Mouse (Mus musculus): Measurements from ENCODE around the gene Egfem1.

Egfem1 gene

DNA sequence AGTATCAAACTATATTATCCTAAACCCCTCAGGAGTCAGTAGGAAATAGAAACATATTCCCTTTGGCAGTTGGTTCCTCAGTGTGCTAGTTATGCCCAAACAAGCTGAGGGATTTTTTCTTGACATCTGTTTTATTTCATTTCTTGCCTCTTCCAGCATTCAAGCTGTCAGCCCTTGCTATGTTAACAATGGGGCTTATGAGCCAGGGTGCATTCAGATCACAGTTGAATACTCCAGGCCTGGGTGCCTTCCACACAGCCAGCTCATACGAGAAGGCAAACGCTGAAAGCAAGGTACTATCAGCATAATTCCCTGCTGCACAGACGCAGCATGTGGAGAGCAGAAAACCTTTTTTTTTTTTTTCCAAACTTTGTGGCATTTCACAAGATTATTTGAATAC lies 526.9 kb downstream of the Egfem1 start:
- no peak for DNase-seq

DNA sequence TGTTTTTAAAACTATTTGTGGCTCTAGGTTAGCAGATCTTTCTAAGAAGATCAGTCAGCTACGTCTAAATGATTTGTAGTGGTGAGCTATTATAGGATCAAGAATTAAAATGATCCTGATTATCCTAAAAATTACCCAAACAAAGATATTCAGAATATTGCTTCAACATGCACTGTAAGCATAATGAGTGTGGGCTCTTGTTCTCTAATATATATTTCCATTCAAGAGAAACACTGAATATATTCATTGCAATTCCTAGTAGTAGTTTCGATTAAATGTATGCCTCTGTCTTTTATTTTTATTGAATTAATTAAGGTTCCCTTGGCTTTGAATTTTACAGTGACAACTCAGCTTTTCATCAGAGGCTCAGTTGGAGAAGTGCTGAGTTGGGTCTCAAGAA lies 527.4 kb downstream of the Egfem1 start:
- DNase-seq, result no peak

DNA sequence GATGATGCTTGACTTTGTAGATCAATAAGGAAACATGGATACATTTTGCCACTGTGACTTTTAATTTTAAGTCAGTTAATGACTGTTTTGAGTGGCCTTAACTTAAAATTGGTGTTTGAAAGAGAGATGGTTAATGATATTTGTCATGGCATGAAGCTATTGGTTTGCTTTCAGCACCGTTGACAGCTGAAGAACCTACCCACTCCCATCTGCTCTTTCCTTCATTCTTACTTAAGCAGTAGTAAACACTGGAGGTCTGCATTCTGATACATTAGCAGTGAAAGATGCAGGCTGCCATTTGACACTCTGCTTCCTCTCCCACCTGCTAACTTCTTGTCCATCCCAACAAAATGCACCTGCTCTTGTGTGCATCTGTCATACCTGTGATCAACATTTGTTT lies 537.8 kb downstream of the Egfem1 start:
- no peak for DNase-seq

DNA sequence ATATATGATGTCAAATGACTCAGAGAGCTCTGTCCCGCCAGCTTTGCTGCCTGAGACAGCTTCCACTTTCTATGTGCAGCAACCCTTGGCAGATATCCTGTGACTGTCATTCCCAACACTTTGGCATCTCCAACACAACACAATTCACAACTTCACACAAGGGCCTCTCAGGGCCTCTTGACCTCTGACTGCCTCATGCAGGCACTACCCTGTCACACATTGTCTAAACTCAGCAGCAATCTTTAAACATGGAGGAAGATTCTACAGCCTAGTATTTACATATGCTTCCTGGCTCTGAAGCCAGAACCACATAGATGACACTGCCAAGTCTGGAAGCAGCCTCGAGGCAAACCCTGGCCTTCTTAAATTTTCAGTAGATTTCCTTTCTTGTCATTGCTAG lies 558.0 kb downstream of the Egfem1 start:
- DNase-seq, result no peak

DNA sequence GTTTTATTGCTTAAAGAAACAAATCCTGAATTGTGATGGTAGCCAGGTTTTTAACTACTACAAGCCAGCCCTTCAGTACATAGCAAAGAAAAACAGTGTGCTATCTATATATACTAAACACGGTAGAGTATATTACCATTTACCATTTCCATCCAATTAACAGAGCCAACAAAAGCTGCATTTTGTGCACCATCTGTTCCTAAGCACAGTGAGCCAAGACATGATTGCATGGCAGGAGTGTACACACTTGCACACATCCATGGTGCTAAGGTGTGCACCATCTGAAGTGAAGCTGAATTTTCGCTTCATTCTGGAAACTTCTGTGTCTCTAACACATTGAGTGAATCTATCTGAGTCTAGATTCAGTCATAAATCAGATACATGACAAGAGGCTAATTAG lies 585.0 kb downstream of the Egfem1 start:
- DNase-seq, result no peak

- DNase-seq, result no peak
Observed at GRCm38 (mm10) chr3:29689367-29690285, 607.8 kb downstream of the Egfem1 start.

DNA sequence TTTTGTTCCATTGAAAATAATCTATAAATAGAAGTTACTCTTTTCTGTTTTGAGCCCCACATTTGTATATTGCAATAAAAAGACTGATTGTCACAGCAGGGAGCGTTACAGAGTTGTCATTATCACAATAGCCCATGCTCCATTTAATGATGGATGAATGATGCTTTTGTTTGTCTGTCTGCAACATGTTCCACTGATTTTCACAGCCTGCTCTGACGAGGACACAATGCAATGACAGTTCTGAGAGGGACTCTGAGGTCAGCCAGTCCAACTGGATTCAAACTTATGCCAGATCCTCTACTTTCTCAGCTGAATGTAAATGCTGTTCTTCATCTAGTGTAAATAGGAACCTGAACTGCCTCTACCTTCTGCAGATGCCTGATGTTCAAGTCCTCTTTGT lies 619.3 kb downstream of the Egfem1 start:
- no peak for DNase-seq

GRCm38 (mm10) chr3:29706816-29707215 lies 625.0 kb downstream of the Egfem1 start:
- no peak for DNase-seq

DNA sequence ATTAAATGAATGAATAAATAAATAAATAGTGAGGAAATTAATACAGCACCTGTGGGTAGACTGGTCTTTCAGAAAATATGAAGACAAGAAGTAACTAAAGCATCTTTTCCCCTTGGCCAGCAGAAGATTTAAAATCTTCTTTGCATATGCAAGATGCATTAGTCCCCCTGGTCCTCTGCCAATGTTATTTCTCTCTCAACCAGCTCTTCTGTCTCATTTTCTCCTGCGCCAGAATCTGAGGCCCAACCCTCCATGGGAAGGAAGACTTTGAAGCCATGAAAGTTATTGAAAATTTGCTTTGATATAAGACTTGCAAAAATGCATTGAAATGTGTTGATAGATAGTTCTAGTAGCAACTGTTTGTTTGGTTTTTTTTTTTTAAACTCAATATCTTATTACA lies 625.6 kb downstream of the Egfem1 start:
- DNase-seq, result no peak

GRCm38 (mm10) chr3:29726376-29726967 lies 644.6 kb downstream of the Egfem1 start:
- no peak for DNase-seq

DNA sequence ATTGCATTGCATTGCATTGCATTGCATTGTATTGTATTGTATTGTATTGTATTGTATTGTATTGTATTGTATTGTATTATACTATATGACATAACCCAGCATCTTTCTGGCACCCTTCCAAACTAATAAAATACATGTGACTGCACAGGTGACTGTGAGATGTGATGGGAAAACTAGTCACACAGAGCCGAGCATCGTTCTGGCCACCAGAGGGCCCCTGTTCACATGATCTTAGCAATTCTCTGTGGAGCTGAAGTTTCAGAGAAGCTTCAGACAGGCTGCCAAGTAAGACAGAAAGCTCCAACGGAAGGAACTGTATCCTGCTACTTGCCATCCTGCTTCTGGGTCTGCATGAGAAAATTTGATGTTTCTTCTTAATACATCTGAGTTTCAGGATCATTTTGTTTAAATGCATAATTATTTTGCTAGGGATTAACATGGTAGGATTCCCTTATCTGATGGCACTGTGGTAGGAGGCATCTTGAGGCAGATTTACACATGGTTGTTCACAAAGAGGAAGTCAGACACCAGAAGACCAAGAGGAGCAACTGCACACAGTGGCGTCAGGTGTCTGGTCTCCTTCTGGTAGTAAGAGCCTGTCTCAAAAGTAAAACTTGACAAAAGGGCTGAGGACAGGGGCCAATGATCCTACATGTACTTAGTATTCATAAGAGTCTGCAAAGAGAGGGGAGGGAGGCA lies 648.4 kb downstream of the Egfem1 start:
- DNase-seq, result peak; percentile 21

- no peak for DNase-seq
Observed at GRCm38 (mm10) chr3:29731509-29731908, 649.7 kb downstream of the Egfem1 start.

DNA sequence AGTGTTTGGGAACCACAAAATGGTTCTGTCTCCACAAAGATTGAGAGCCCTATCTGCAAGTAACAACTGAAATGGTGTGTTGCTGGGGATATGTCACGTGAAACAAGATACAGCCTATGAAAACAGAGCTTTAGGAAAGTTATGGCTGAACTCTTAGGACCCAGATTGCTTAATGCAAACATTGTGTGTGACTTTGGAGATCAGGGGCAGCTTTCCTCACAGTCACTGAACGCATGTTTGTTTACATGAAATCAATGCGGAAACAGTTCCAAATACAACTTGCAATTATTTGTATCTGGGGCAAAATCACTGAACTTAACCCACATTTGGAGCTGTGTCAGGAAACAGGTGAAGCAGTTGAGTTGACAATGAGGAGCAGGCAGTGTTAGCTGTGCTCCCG lies 650.8 kb downstream of the Egfem1 start:
- DNase-seq, result no peak

DNA sequence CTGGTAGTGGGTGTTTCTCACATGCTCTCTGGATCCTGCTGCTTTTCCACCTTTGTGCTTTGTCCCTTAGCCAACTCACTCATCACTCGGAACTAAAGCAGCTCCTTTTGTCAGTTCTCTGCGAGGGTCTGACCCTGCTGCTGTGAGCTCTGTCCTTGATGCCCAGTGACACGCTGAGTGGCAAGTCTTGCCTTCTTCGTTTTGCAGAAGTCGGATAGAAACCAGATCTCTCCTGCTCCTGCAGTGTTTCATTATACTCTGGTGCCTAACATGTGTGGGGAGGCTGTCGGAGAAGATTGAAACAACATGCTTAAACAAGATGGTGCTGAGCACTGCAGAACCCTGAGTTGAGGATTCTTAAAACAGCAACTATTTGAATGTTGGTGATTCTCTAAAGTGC lies 652.4 kb downstream of the Egfem1 start:
- no peak for DNase-seq

- DNase-seq, result no peak
Observed at GRCm38 (mm10) chr3:29739292-29739691, 657.5 kb downstream of the Egfem1 start.

Data from kidney, adult 11 months (tissue).